Mouse (Mus musculus) E14TG2a.4 (cell line): ENCODE measurements at regions not wholly inside any gene's neighbourhood (a gene's known extent, or its start where the extent isn't known, plus 50 kb on each side); places are given as distances from the start of the nearest gene placed in this dataset.

ENCODE experiments used
- CTCF ChIP-seq: conservative IDR thresholded peaks from 2 replicates; pipeline ENCODE4 v1.5.1; 2014; ENCODE audit warnings: low read length
- NANOG ChIP-seq: IDR thresholded peaks from 2 replicates; pipeline ENCODE4 v1.6.1; 2014; ENCODE audit warnings: borderline replicate concordance, low read length, mixed read lengths
- POU5F1 ChIP-seq: IDR thresholded peaks from 2 replicates; pipeline ENCODE4 v1.6.1; 2014; ENCODE audit warnings: low read length, borderline replicate concordance

- TF ChIP-seq CTCF: no peak
- no peak for TF ChIP-seq POU5F1
- TF ChIP-seq NANOG: 0 out of 2 replicates have a peak, but pooled peaks have one; percentile 32
These were observed 752.2 kb downstream of the Kcnj2 start for GRCm38 (mm10) chr11:111818124-111818523.
